Mouse (Mus musculus): ENCODE data around the gene Olfr1412. TPM values are rescaled to one million over a fixed set of nuclear protein-coding genes. Genes with fewer than 3 reads are reported as not detected.

The Olfr1412 gene
- polyA plus RNA-seq, 1 experiment from 2014 or later, result not detected

GRCm38 (mm10) chr1:92637501-92638172, 52.1 kb downstream of the Olfr1412 start:
- 78% methylated on average over 15 of the region's 15 CpGs for WGBS (ENCODE audit: insufficient replicate concordance)
- H3K9ac ChIP-seq, result no peak overlapping the region
- H3K27ac ChIP-seq (replicated peaks), result no peak overlapping the region
- no peaks in the 10 kb centered on the region for H3K9me3 ChIP-seq (replicated peaks)
- no peak for ATAC-seq (ENCODE audit: insufficient read depth)
- peaks cover 26% of the 10 kb centered on the region for H3K4me1 ChIP-seq (replicated peaks)
- peaks cover 35% of the 10 kb centered on the region for H3K36me3 ChIP-seq (replicated peaks)
- H3K4me2 ChIP-seq, result no peak overlapping the region
- no peaks in the 10 kb centered on the region for H3K27me3 ChIP-seq
- no peak overlapping the region for H3K4me3 ChIP-seq (replicated peaks)

- Histone ChIP-seq H3K4me3 (replicated peaks) (no peak overlapping the region), H3K27me3 (no peaks in the 10 kb centered on the region), H3K4me1 (replicated peaks) (peaks cover 26% of the 10 kb centered on the region), H3K9me3 (replicated peaks) (no peaks in the 10 kb centered on the region), H3K36me3 (replicated peaks) (peaks cover 35% of the 10 kb centered on the region), H3K9ac (no peak overlapping the region), H3K27ac (replicated peaks) (no peak overlapping the region), H3K4me2 (no peak overlapping the region)
- WGBS (ENCODE audit: insufficient replicate concordance), result 80% methylated on average over 3 of the region's 3 CpGs
- no peak for ATAC-seq (ENCODE audit: insufficient read depth)
These were observed 52.6 kb downstream of the Olfr1412 start for GRCm38 (mm10) chr1:92638181-92638580.

- Histone ChIP-seq H3K27ac (replicated peaks) (no peak overlapping the region), H3K9me3 (replicated peaks) (no peaks in the 10 kb centered on the region), H3K4me1 (replicated peaks) (peaks cover 26% of the 10 kb centered on the region), H3K36me3 (replicated peaks) (peaks cover 35% of the 10 kb centered on the region), H3K4me2 (no peak overlapping the region), H3K27me3 (no peaks in the 10 kb centered on the region), H3K4me3 (replicated peaks) (no peak overlapping the region), H3K9ac (no peak overlapping the region)
- no peak for ATAC-seq (ENCODE audit: insufficient read depth)
- 79% methylated on average over 4 of the region's 4 CpGs for WGBS (ENCODE audit: insufficient replicate concordance)
These were observed 53.2 kb downstream of the Olfr1412 start for GRCm38 (mm10) chr1:92638736-92639135.

GRCm38 (mm10) chr1:92640393-92640792, 54.8 kb downstream of the Olfr1412 start:
- Histone ChIP-seq H3K9me3 (replicated peaks) (no peaks in the 10 kb centered on the region), H3K9ac (no peak overlapping the region), H3K4me1 (replicated peaks) (peaks cover 26% of the 10 kb centered on the region), H3K27ac (replicated peaks) (no peak overlapping the region), H3K27me3 (no peaks in the 10 kb centered on the region), H3K4me2 (peak overlapping the region; percentile 82), H3K4me3 (replicated peaks) (peak overlapping the region; percentile 85), H3K36me3 (replicated peaks) (peaks cover 35% of the 10 kb centered on the region)
- no peak for ATAC-seq (ENCODE audit: insufficient read depth)
- WGBS (ENCODE audit: insufficient replicate concordance), result 33% methylated on average over 6 of the region's 6 CpGs

Other genes with a start within 250 kb of the Olfr1412 start
- gene Ndufa10, start 111.9 kb upstream of the Olfr1412 start, polyA plus RNA-seq (2015; fragmentation: Nextera tagmentation; extraction: Ambion mirVana), result 136 and 145 TPM in 2 replicates
- gene Olfr1416, start 100.7 kb upstream of the Olfr1412 start, polyA plus RNA-seq (2015; fragmentation: Nextera tagmentation; extraction: Ambion mirVana), result not detected in 2 replicates
- not detected in 2 replicates for gene Olfr1415, start 89.7 kb upstream of the Olfr1412 start, polyA plus RNA-seq (2015; fragmentation: Nextera tagmentation; extraction: Ambion mirVana)
- not detected in 2 replicates for gene Olfr1414, start 67.1 kb upstream of the Olfr1412 start, polyA plus RNA-seq (2015; fragmentation: Nextera tagmentation; extraction: Ambion mirVana)
- not detected in 2 replicates for gene Olfr1413, start 14.5 kb upstream of the Olfr1412 start, polyA plus RNA-seq (2015; fragmentation: Nextera tagmentation; extraction: Ambion mirVana)
- not detected in 2 replicates for gene Olfr1411, start 8.6 kb downstream of the Olfr1412 start, polyA plus RNA-seq (2015; fragmentation: Nextera tagmentation; extraction: Ambion mirVana)
- gene Olfr1410, start 20.0 kb downstream of the Olfr1412 start, polyA plus RNA-seq (2015; fragmentation: Nextera tagmentation; extraction: Ambion mirVana), result not detected in 2 replicates
- not detected in 2 replicates for gene Olfr12, start 32.0 kb downstream of the Olfr1412 start, polyA plus RNA-seq (2015; fragmentation: Nextera tagmentation; extraction: Ambion mirVana)
- gene Cops9, start 56.2 kb downstream of the Olfr1412 start, polyA plus RNA-seq (2015; fragmentation: Nextera tagmentation; extraction: Ambion mirVana), result 157 and 173 TPM in 2 replicates
- 0.09 TPM in 1 of 2 replicates, not detected in the other for gene Otos, start 63.1 kb downstream of the Olfr1412 start, polyA plus RNA-seq (2015; fragmentation: Nextera tagmentation; extraction: Ambion mirVana)
- 4.1 and 4.7 TPM in 2 replicates for gene Gpc1, start 245.9 kb downstream of the Olfr1412 start, polyA plus RNA-seq (2015; fragmentation: Nextera tagmentation; extraction: Ambion mirVana)

Data from liver, embryonic 15.5 days (tissue).